Mouse (Mus musculus): ENCODE measurements around the gene Farp1.

- TF ChIP-seq POLR2A (IDR thresholded peaks at IDR 0.05; ENCODE audit: insufficient read depth, low read length): no peak
- no peak for TF ChIP-seq CTCF (IDR thresholded peaks at IDR 0.05; ENCODE audit: low read depth, low read length)
- TF ChIP-seq EP300 (IDR thresholded peaks at IDR 0.05; ENCODE audit: insufficient read depth, low read depth, low read length): no peak
Observed at GRCm38 (mm10) chr14:121216672-121217071, 181.7 kb downstream of the Farp1 start.
